Mouse (Mus musculus): ENCODE measurements around the gene C1qb. TPM values are rescaled to one million over a fixed set of nuclear protein-coding genes. Genes with fewer than 3 reads are reported as not detected.

C1qb gene
- polyA plus RNA-seq, 1 experiment from 2014 or later: 55.1 TPM

DNA sequence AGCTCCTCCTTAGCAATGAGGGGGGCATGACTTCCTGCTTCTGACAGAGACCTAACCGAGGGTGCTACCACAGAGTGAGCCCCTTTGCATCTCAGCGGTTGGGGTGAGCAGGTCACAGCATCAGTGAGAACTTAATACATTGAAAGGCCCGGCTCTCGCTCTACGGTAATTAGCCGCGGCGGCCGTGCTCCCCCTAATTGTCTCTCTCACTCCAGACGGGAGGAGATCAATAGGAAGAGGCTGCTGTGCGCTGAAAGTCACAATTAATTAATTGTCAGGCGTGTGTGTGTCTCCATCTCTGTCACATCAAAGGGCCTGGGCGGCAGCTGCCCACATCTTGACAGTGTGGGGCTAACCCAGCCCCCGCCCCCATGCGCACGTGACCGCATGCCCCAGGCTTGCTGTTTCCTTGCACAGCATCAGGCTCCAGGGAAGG is 25.2 kb upstream of the C1qb start:
- no peak overlapping the region for H3K27ac ChIP-seq (ENCODE audit: low read length)
- no peak overlapping the region for H3K4me3 ChIP-seq (ENCODE audit: low read depth, low read length)
- H3K36me3 ChIP-seq (ENCODE audit: insufficient read depth, low read length): no peaks in the 10 kb centered on the region
- H3K4me1 ChIP-seq (ENCODE audit: insufficient read depth, low read depth, low read length): no peaks in the 10 kb centered on the region
- H3K9ac ChIP-seq (replicated peaks; ENCODE audit: low read depth): no peak overlapping the region
- H3K27me3 ChIP-seq (replicated peaks; ENCODE audit: insufficient read depth, low read length): peaks cover 24% of the 10 kb centered on the region
- WGBS: 11% methylated on average over 17 of the region's 17 CpGs
- H3K4me2 ChIP-seq (replicated peaks; ENCODE audit: low read depth, low read length): no peak overlapping the region
- DNase-seq (ENCODE audit: low spot score) (no peak), ATAC-seq (no peak)
- TF ChIP-seq CTCF (IDR thresholded peaks at IDR 0.05): no peak
- TF ChIP-seq EP300 (IDR thresholded peaks at IDR 0.05): no peak
- no peaks in the 10 kb centered on the region for H3K9me3 ChIP-seq (ENCODE audit: low read length)

DNA sequence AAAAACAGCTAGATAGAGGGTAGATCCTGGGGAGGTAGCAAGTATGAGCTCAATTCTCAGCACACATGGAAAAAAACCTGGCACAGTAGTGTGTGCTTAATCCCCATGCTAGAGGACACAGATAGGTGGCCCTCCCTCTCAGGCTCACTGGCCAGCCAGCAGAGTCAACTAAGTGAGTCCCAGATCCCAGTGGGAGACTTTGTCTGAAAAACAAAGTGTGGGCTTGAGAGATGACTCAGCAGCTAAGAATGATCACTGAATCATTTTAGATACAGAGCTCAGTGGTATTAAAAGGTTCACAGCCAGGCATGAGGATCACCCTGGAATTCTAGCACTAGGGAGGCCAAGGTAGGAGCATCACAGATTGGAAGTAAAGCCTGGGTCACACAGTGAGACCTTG is 21.8 kb upstream of the C1qb start:
- H3K27ac ChIP-seq (ENCODE audit: low read length): no peak overlapping the region
- H3K9me3 ChIP-seq (ENCODE audit: low read length): no peaks in the 10 kb centered on the region
- H3K4me2 ChIP-seq (replicated peaks; ENCODE audit: low read depth, low read length): no peak overlapping the region
- no peak overlapping the region for H3K9ac ChIP-seq (replicated peaks; ENCODE audit: low read depth)
- ATAC-seq (no peak), DNase-seq (ENCODE audit: low spot score) (no peak)
- no peak overlapping the region for H3K4me3 ChIP-seq (ENCODE audit: low read depth, low read length)
- H3K27me3 ChIP-seq (replicated peaks; ENCODE audit: insufficient read depth, low read length): peaks cover 30% of the 10 kb centered on the region
- no peaks in the 10 kb centered on the region for H3K4me1 ChIP-seq (ENCODE audit: insufficient read depth, low read depth, low read length)
- H3K36me3 ChIP-seq (ENCODE audit: insufficient read depth, low read length): no peaks in the 10 kb centered on the region
- TF ChIP-seq EP300 (IDR thresholded peaks at IDR 0.05) (no peak), CTCF (IDR thresholded peaks at IDR 0.05) (no peak)

DNA sequence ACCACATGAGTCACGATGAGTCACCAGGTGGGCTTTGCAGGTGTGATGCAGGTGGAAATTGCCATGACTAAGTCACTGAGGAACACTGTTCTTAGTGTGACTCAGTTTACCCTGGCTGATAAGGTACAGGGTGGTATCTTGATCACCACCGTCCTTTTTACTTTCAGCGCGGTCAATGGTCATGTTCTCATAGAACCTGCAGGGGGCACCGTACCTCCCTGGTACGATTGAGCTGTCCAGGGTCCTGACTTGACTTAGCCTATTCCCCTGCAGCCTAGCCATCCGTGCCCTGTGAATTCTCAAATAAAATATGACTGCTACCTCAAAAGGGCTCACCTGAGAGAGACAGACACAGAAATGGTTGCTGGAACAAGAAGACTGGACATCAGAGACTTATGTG is 21.0 kb upstream of the C1qb start:
- 16% methylated on average over 7 of the region's 7 CpGs for WGBS
- Histone ChIP-seq H3K9me3 (ENCODE audit: low read length) (no peaks in the 10 kb centered on the region), H3K36me3 (ENCODE audit: insufficient read depth, low read length) (no peaks in the 10 kb centered on the region), H3K4me1 (ENCODE audit: insufficient read depth, low read depth, low read length) (no peaks in the 10 kb centered on the region), H3K9ac (replicated peaks; ENCODE audit: low read depth) (no peak overlapping the region), H3K27me3 (replicated peaks; ENCODE audit: insufficient read depth, low read length) (peaks cover 26% of the 10 kb centered on the region), H3K4me2 (replicated peaks; ENCODE audit: low read depth, low read length) (no peak overlapping the region), H3K27ac (ENCODE audit: low read length) (no peak overlapping the region), H3K4me3 (ENCODE audit: low read depth, low read length) (no peak overlapping the region)
- no peak for ATAC-seq
- peak; percentile 82 for DNase-seq (ENCODE audit: low spot score)
- no peak for TF ChIP-seq EP300 (IDR thresholded peaks at IDR 0.05)
- TF ChIP-seq CTCF (IDR thresholded peaks at IDR 0.05): peak; percentile 91

DNA sequence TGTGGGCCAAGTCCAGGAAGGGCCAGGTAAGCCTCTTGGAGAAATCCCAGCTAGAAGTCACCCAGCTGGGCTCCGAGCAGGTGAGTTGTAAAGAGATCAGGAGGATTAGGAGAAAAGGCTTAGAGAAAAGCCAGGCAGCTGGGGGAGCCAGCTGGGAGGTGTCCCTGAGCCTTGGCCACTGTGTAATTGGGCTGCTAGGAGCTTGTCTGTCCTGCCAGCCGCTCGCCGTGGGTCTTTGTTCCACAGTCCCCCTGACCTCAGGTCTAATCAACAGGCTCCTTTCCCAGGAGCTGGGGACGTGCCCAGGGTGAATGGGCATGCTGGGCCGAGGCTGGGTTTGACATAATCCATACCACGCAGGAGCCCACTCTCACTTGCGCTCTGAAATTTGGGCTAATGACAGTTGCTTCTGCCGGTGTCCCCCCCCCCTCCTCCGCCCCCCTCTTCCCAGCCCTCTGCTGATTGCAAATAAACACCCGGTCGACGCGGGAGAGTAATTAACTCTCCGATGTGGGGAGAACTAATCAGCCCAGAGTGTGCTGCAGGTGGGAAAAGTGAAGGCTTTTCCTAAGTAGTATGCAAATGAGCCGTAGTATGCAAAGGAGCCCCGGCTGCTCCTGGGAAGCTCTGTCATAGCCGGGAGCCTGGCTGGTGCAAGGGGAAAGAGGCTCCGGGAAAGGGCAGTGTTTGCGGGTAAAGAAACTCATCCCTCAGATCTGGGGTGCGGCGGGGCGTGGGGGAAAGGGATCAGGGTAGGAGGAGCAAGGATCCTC is 19.0 kb upstream of the C1qb start:
- TF ChIP-seq EP300 (IDR thresholded peaks at IDR 0.05) (no peak), CTCF (IDR thresholded peaks at IDR 0.05) (no peak)
- H3K36me3 ChIP-seq (ENCODE audit: insufficient read depth, low read length): no peaks in the 10 kb centered on the region
- H3K9me3 ChIP-seq (ENCODE audit: low read length): no peaks in the 10 kb centered on the region
- no peak for ATAC-seq
- H3K4me2 ChIP-seq (replicated peaks; ENCODE audit: low read depth, low read length): no peak overlapping the region
- H3K27ac ChIP-seq (ENCODE audit: low read length): no peak overlapping the region
- DNase-seq (ENCODE audit: low spot score): no peak
- peaks cover 16% of the 10 kb centered on the region; the same call in 1 of the 2 replicates for H3K27me3 ChIP-seq (replicated peaks; ENCODE audit: insufficient read depth, low read length)
- H3K4me3 ChIP-seq (ENCODE audit: low read depth, low read length): no peak overlapping the region
- WGBS: 1% methylated on average over 21 of the region's 23 CpGs
- no peaks in the 10 kb centered on the region for H3K4me1 ChIP-seq (ENCODE audit: insufficient read depth, low read depth, low read length)
- no peak overlapping the region for H3K9ac ChIP-seq (replicated peaks; ENCODE audit: low read depth)

DNA sequence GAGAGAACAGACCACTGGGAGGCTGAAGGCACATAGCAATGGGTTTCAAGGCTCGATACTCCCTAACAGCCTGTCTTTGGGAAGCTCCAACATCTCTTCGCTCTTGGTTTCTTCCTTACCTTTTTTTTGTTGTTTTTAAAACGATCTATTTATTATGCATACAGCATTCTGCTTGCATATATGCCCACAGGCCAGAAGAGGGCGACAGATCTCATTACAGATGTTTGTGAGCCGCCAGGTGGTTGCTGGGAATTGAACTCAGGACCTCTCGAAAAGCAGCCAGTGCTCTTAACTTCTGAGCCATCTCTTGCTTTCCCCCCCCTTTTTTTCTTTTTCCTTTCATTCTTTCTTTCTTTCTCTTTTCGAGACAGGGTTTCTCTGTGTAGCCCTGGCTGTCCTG is 13.2 kb upstream of the C1qb start:
- DNase-seq (ENCODE audit: low spot score): no peak
- Histone ChIP-seq H3K9me3 (ENCODE audit: low read length) (no peaks in the 10 kb centered on the region), H3K27me3 (replicated peaks; ENCODE audit: insufficient read depth, low read length) (0 out of 2 replicates have a peak, but pooled peaks cover 7% of the 10 kb centered on the region), H3K4me1 (ENCODE audit: insufficient read depth, low read depth, low read length) (no peaks in the 10 kb centered on the region), H3K36me3 (ENCODE audit: insufficient read depth, low read length) (no peaks in the 10 kb centered on the region), H3K4me3 (ENCODE audit: low read depth, low read length) (no peak overlapping the region), H3K9ac (replicated peaks; ENCODE audit: low read depth) (no peak overlapping the region), H3K4me2 (replicated peaks; ENCODE audit: low read depth, low read length) (no peak overlapping the region), H3K27ac (ENCODE audit: low read length) (no peak overlapping the region)
- ATAC-seq: no peak
- 54% methylated on average over 7 of the region's 7 CpGs for WGBS
- TF ChIP-seq EP300 (IDR thresholded peaks at IDR 0.05) (no peak), CTCF (IDR thresholded peaks at IDR 0.05) (peak; percentile 41)

DNA sequence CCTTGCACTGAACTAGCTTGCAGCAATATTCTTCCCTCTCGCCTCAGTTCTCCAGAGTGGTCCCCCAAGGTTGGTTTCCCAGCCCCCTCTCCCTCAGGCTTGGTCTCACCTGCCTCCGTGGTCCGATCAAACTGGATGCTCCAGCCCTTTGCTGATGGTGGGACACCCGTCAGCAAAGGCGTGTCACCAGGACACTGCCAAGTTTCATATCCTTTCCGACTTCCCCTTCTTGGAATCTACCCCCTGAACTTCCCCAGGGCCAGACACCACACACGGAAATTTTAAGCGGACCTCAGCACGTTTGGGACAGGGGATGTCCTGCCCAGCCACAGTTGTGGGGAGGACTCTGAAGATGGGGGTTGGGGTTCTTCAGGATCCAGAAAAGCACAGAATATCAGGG is 12.7 kb upstream of the C1qb start, which contains the start of gene C1qa:
C1qa (minus strand) TSS at position 167 of the 400 bp plus-strand sequence.
- no peaks in the 10 kb centered on the region for H3K4me1 ChIP-seq (ENCODE audit: insufficient read depth, low read depth, low read length)
- no peaks in the 10 kb centered on the region for H3K36me3 ChIP-seq (ENCODE audit: insufficient read depth, low read length)
- no peak within 1 kb of the TSS for H3K9ac ChIP-seq (replicated peaks; ENCODE audit: low read depth)
- DNase-seq (ENCODE audit: low spot score) (no peak), ATAC-seq (no peak)
- TF ChIP-seq CTCF (IDR thresholded peaks at IDR 0.05): no peak
- no peak for TF ChIP-seq EP300 (IDR thresholded peaks at IDR 0.05)
- no peak within 1 kb of the TSS for H3K4me2 ChIP-seq (replicated peaks; ENCODE audit: low read depth, low read length)
- H3K9me3 ChIP-seq (ENCODE audit: low read length): no peaks in the 10 kb centered on the region
- H3K4me3 ChIP-seq (ENCODE audit: low read depth, low read length): no peak within 1 kb of the TSS
- no peak within 1 kb of the TSS for H3K27ac ChIP-seq (ENCODE audit: low read length)
- H3K27me3 ChIP-seq (replicated peaks; ENCODE audit: insufficient read depth, low read length): 0 out of 2 replicates have a peak, but pooled peaks cover 5% of the 10 kb centered on the region
- WGBS: 63% methylated on average over 9 of the region's 9 CpGs

All from lung, postnatal 0 days (tissue).